Comparison of ENCODE assay signal across 28 mouse cellular contexts in the genomic region with DNA sequence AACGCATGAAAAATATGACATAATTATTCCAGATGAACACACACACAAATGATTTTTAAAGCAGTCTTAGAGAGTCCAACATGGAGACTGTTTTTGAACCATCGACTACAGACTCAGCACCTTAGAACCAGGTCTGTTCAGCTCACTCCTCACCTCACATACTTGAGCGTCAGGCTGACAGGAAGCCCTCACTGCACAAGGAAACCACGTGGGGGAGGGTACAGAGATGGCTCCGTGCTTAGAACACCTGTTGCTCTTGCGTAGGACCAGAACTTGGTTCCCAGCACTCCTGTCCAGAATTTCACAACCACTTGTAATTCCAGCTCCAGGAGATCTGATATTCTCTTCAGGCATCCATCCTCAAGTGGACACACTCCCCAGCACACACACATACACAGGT. TPM values are rescaled to one million over a fixed set of nuclear protein-coding genes. Genes with fewer than 3 reads are reported as not detected.
A peak's percentile ranks its signal among the peaks of the same experiment; 100 is the strongest.
DNase-seq lines count a peak whose midpoint lies in the region; ATAC-seq and TF ChIP-seq lines count a peak whose summit lies in the region.
"Had no signal": no experiment of that assay in that cellular context is flagged by ENCODE, and none has a peak within 500 bp of the region (broad histone marks: within the 10 kb centered on the region; RNA-seq: fewer than 3 reads in every experiment).

No protein-coding gene starts in this region.

- TF ChIP-seq POLR2A in thymus, adult 2 months (IDR thresholded peaks at IDR 0.05; ENCODE audit: control insufficient read depth, extremely low read depth, insufficient read depth, low read length, poor library complexity), result no peak

- no peaks in the 10 kb centered on the region for H3K27me3 ChIP-seq in thymus, adult 2 months (ENCODE audit: control insufficient read depth, insufficient read depth, low read length)
- H3K27me3 ChIP-seq in neural tube, embryonic 15.5 days (replicated peaks), result peaks cover 19% of the 10 kb centered on the region

- no peak overlapping the region for H3K9ac ChIP-seq in neural tube, embryonic 15.5 days (replicated peaks)
- H3K9ac ChIP-seq: embryonic facial prominence, embryonic 15.5 days; heart, embryonic 15.5 days; hindbrain, embryonic 13.5 days had no signal

- no peaks in the 10 kb centered on the region for H3K9me3 ChIP-seq in neural tube, embryonic 15.5 days (replicated peaks)
- H3K9me3 ChIP-seq: embryonic facial prominence, embryonic 15.5 days; forebrain, embryonic 10.5 days; heart, embryonic 10.5 days; heart, embryonic 15.5 days; hindbrain, embryonic 13.5 days had no signal

- WGBS in thymus, adult 2 months, result 26% methylated on average over 6 of the region's 6 CpGs
- 78% methylated on average over 6 of the region's 6 CpGs for WGBS in neural tube, embryonic 15.5 days

- no peak overlapping the region for H3K4me2 ChIP-seq in neural tube, embryonic 15.5 days
- H3K4me2 ChIP-seq: embryonic facial prominence, embryonic 15.5 days; heart, embryonic 15.5 days; hindbrain, embryonic 13.5 days had no signal

- TF ChIP-seq CTCF in thymus, adult 2 months (IDR thresholded peaks at IDR 0.05; ENCODE audit: borderline replicate concordance, control insufficient read depth, extremely low read depth, insufficient read depth, low read length, poor library complexity), result no peak

- no peaks in the 10 kb centered on the region for H3K36me3 ChIP-seq in thymus, adult 2 months (ENCODE audit: control insufficient read depth, insufficient read depth, low read length)
- H3K36me3 ChIP-seq in neural tube, embryonic 15.5 days, result no peaks in the 10 kb centered on the region
- H3K36me3 ChIP-seq: embryonic facial prominence, embryonic 15.5 days; forebrain, embryonic 10.5 days; heart, embryonic 10.5 days; heart, embryonic 15.5 days; hindbrain, embryonic 13.5 days had no signal

- H3K4me1 ChIP-seq in thymus, adult 2 months (replicated peaks; ENCODE audit: control insufficient read depth, insufficient read depth, low read length), result peaks cover 12% of the 10 kb centered on the region
- H3K4me1 ChIP-seq in neural tube, embryonic 15.5 days, result peaks cover 9% of the 10 kb centered on the region; the same call in 1 of the 2 replicates

- H3K27ac ChIP-seq in thymus, adult 2 months (ENCODE audit: control insufficient read depth, insufficient read depth, low read length), result no peak overlapping the region
- H3K27ac ChIP-seq in neural tube, embryonic 15.5 days (replicated peaks), result no peak overlapping the region
- H3K27ac ChIP-seq: embryonic facial prominence, embryonic 15.5 days; forebrain, embryonic 10.5 days; gastrocnemius, adult 2 months; heart, embryonic 10.5 days; heart, embryonic 15.5 days; hindbrain, embryonic 13.5 days; hindbrain, postnatal 0 days had no signal

- ATAC-seq in neural tube, embryonic 15.5 days (ENCODE audit: low FRiP score), result no peak
- ATAC-seq: activated CD4-positive, CD25-positive, alpha-beta regulatory T cell, adult 4 months; forebrain, embryonic 14.5 days; hindbrain, postnatal 0 days; Patski had no signal

- peak; percentile 36 for DNase-seq in thymus, adult 2 months
- DNase-seq in thymus, adult 18-20 months, result no peak
- peak; percentile 58 for DNase-seq in CD4-positive helper T cell, adult 2 months (ENCODE audit: low read depth, low spot score)
- DNase-seq in induced T-regulatory cell, adult 2 months (ENCODE audit: low read depth), result peak; percentile 76
- DNase-seq in thymus, postnatal 25 days, result peak; percentile 33
- no peak for DNase-seq in kidney, postnatal 25 days
- no peak for DNase-seq in cerebellum, adult 11-12 months
- DNase-seq: adrenal gland, adult 2 months; adrenal gland, postnatal 25 days; cerebellum, adult 2 months; cerebellum, postnatal 10 days; embryo, embryonic 11 days; gastrocnemius, adult 2 months; gastrocnemius, postnatal 25 days; heart, adult 18-20 months; heart, postnatal 14 days had no signal

- no peak overlapping the region for H3K4me3 ChIP-seq in thymus, adult 2 months (ENCODE audit: control insufficient read depth, insufficient read depth, low read length)
- H3K4me3 ChIP-seq in neural tube, embryonic 15.5 days (replicated peaks), result no peak overlapping the region
- H3K4me3 ChIP-seq: embryonic facial prominence, embryonic 15.5 days; erythroblast, embryonic 14.5 days; forebrain, embryonic 10.5 days; gastrocnemius, adult 2 months; heart, embryonic 10.5 days; heart, embryonic 15.5 days; hindbrain, embryonic 13.5 days had no signal

RNA-seq across cellular contexts. Expression of gene Lrrc3c, which starts 3.1 kb away (rescaled TPM):
- not detected in 2 replicates for polyA plus RNA-seq in thymus, adult 2 months (2012; rRNA removed)
- not detected in 2 replicates for polyA plus RNA-seq in neural tube, embryonic 15.5 days (2015; fragmentation: Nextera tagmentation; extraction: Ambion mirVana)
- polyA plus RNA-seq: activated CD4-positive, CD25-positive, alpha-beta regulatory T cell, adult 4 months; adrenal gland, adult 2 months; cerebellum, adult 2 months; embryonic facial prominence, embryonic 11.5 days; embryonic facial prominence, embryonic 15.5 days; erythroblast, embryonic 14.5 days; forebrain, embryonic 10.5 days; forebrain, embryonic 14.5 days; heart, embryonic 10.5 days; heart, embryonic 15.5 days; hindbrain, embryonic 13.5 days; hindbrain, postnatal 0 days; Patski had no signal

RNA-seq across cellular contexts. Expression of gene Ormdl3, which starts 7.9 kb away (rescaled TPM):
- 66.8 and 74.6 TPM in 2 replicates for polyA plus RNA-seq in thymus, adult 2 months (2012; rRNA removed)
- 92.9 and 99.8 TPM in 2 replicates for polyA plus RNA-seq in neural tube, embryonic 15.5 days (2015; fragmentation: Nextera tagmentation; extraction: Ambion mirVana)

RNA-seq across cellular contexts. Expression of gene Gm12355, which starts 30.4 kb away (rescaled TPM):
- not detected in 2 replicates for polyA plus RNA-seq in thymus, adult 2 months (2012; rRNA removed)
- 0.42 and 0.79 TPM in 2 replicates for polyA plus RNA-seq in neural tube, embryonic 15.5 days (2015; fragmentation: Nextera tagmentation; extraction: Ambion mirVana)
- polyA plus RNA-seq: adrenal gland, adult 2 months; erythroblast, embryonic 14.5 days had no signal

RNA-seq across cellular contexts. Expression of gene Gsdma3, which starts 31.1 kb away (rescaled TPM):
- polyA plus RNA-seq in thymus, adult 2 months (2012; rRNA removed), result 0.74 and 1.1 TPM in 2 replicates
- not detected in 2 replicates for polyA plus RNA-seq in neural tube, embryonic 15.5 days (2015; fragmentation: Nextera tagmentation; extraction: Ambion mirVana)
- polyA plus RNA-seq: activated CD4-positive, CD25-positive, alpha-beta regulatory T cell, adult 4 months; adrenal gland, adult 2 months; cerebellum, adult 2 months; embryonic facial prominence, embryonic 11.5 days; embryonic facial prominence, embryonic 15.5 days; erythroblast, embryonic 14.5 days; forebrain, embryonic 10.5 days; forebrain, embryonic 14.5 days; heart, embryonic 10.5 days; heart, embryonic 15.5 days; hindbrain, embryonic 13.5 days; hindbrain, postnatal 0 days; Patski had no signal

RNA-seq across cellular contexts. Expression of gene Zpbp2, which starts 44.1 kb away (rescaled TPM):
- 1.1 and 1.2 TPM in 2 replicates for polyA plus RNA-seq in thymus, adult 2 months (2012; rRNA removed)
- polyA plus RNA-seq in neural tube, embryonic 15.5 days (2015; fragmentation: Nextera tagmentation; extraction: Ambion mirVana), result 0.45 TPM in 1 of 2 replicates, not detected in the other
- polyA plus RNA-seq: forebrain, embryonic 14.5 days; hindbrain, embryonic 13.5 days had no signal

Comparison
In these comparisons a context has a peak if more than half of its experiments do, and no peak if none do; other contexts are left out.
1. DNase-seq: peak in thymus, adult 2 months (single experiment), CD4-positive helper T cell, adult 2 months (single experiment), induced T-regulatory cell, adult 2 months (single experiment) and thymus, postnatal 25 days (single experiment); none in thymus, adult 18-20 months (0 of 2), kidney, postnatal 25 days (0 of 2) and cerebellum, adult 11-12 months (single experiment).